Mouse (Mus musculus) embryonic facial prominence, embryonic 11.5 days (tissue): ENCODE measurements around the gene Fbxl18. TPM values are rescaled to one million over a fixed set of nuclear protein-coding genes. Genes with fewer than 3 reads are reported as not detected.

Experiments
- ATAC-seq: fragments of 200-750 bp; cut with Nextera tagmentation; replicated peaks from 2 replicates; pipeline ENCODE4 v1.8.0; 2017; ENCODE audit warnings: low read depth; ENCODE audit not compliant: insufficient number of reproducible peaks, low FRiP score, low TSS enrichment
- DNase-seq: peaks from one replicate; pipeline ENCODE4 v3.0.0-alpha.2; 2015; ENCODE audit warnings: low spot score
- H3K27ac ChIP-seq: fragments of 300-500 bp; sonication (generic); replicated peaks from 2 replicates; pipeline ENCODE4 v1.5.1; 2014; ENCODE audit warnings: mild to moderate bottlenecking, low read depth, low read length, control low read depth
- H3K27me3 ChIP-seq: fragments of 300-500 bp; sonication (generic); 2 replicates; pipeline ENCODE4 v1.6.1; 2014; ENCODE audit warnings: mild to moderate bottlenecking, low read length, moderate library complexity, mixed read lengths; ENCODE audit not compliant: control insufficient read depth, insufficient read depth
- H3K36me3 ChIP-seq: fragments of 300-500 bp; sonication (generic); replicated peaks from 2 replicates; pipeline ENCODE4 v1.6.1; 2014; ENCODE audit warnings: low read depth, mild to moderate bottlenecking, low read length, moderate library complexity, mixed read lengths; ENCODE audit not compliant: control insufficient read depth, insufficient read depth
- H3K4me1 ChIP-seq: fragments of 300-500 bp; sonication (generic); 2 replicates; pipeline ENCODE4 v1.6.1; 2014; ENCODE audit warnings: low read length, mixed read lengths; ENCODE audit not compliant: control insufficient read depth, insufficient read depth
- H3K4me2 ChIP-seq: fragments of 300-500 bp; sonication (generic); 2 replicates; pipeline ENCODE4 v1.6.1; 2014; ENCODE audit warnings: low read depth, mild to moderate bottlenecking, control low read depth, low read length, moderate library complexity
- H3K4me3 ChIP-seq: fragments of 300-500 bp; sonication (generic); 2 replicates; pipeline ENCODE4 v1.5.1; 2014; ENCODE audit warnings: low read depth, low read length, control low read depth
- H3K9ac ChIP-seq: fragments of 300-500 bp; sonication (generic); replicated peaks from 2 replicates; pipeline ENCODE4 v1.6.1; 2014; ENCODE audit warnings: mild to moderate bottlenecking, control low read depth, low read length
- H3K9me3 ChIP-seq: fragments of 300-500 bp; sonication (generic); replicated peaks from 2 replicates; pipeline ENCODE4 v1.6.1; 2016; ENCODE audit warnings: mild to moderate bottlenecking, low read length, inconsistent platforms, mixed read lengths; ENCODE audit not compliant: control insufficient read depth
- WGBS: fragments of 180-500 bp; shearing (Covaris S2); extraction: QIAGEN DNeasy Blood & Tissue Kit; methylation state at CpG from one replicate; pipeline ENCODE4 v1.1.7; 2014; 5-methylcytosine and 5-hydroxymethylcytosine counted together
- polyA plus RNA-seq: library from polyadenylated mRNA; unstranded; fragments of >200 nt; fragmentation: Nextera tagmentation; extraction: Ambion mirVana; gene quantifications from 2 replicates; pipeline ENCODE4 v1.2.1, GENCODE M21; 2014

Fbxl18 gene
- polyA plus RNA-seq, 1 experiment from 2014 or later, result 7.6 TPM

- ATAC-seq, result no peak
Measured at GRCm38 (mm10) chr5:142931241-142931745, 36.1 kb upstream of the Fbxl18 start.

GRCm38 (mm10) chr5:142929400-142929752 lies 34.2 kb upstream of the Fbxl18 start:
- Histone ChIP-seq H3K9ac (peak overlapping the region; percentile 50), H3K4me3 (peak overlapping the region; percentile 22), H3K4me2 (peak overlapping the region; percentile 53), H3K9me3 (no peaks in the 10 kb centered on the region), H3K36me3 (no peaks in the 10 kb centered on the region), H3K4me1 (peaks cover 7% of the 10 kb centered on the region; the same call in 1 of the 2 replicates), H3K27ac (no peak overlapping the region), H3K27me3 (no peaks in the 10 kb centered on the region)
- ATAC-seq, result no peak
- WGBS, result 17% methylated on average over 4 of the region's 4 CpGs
- no peak for DNase-seq

More at GRCm38 (mm10) chr5:142931241-142931745, 36.1 kb upstream of the Fbxl18 start:
- no peaks in the 10 kb centered on the region for H3K9me3 ChIP-seq
- 88% methylated on average over 9 of the region's 9 CpGs for WGBS
- H3K4me1 ChIP-seq, result peaks cover 7% of the 10 kb centered on the region; the same call in 1 of the 2 replicates
- no peak overlapping the region for H3K4me2 ChIP-seq
- no peak overlapping the region for H3K9ac ChIP-seq
- H3K36me3 ChIP-seq, result no peaks in the 10 kb centered on the region
- no peak overlapping the region for H3K27ac ChIP-seq
- H3K27me3 ChIP-seq, result no peaks in the 10 kb centered on the region
- no peak overlapping the region for H3K4me3 ChIP-seq
- DNase-seq, result no peak

- peak overlapping the region; percentile 22 for H3K4me3 ChIP-seq
- H3K4me1 ChIP-seq, result peaks cover 7% of the 10 kb centered on the region; the same call in 1 of the 2 replicates
- peak overlapping the region; percentile 50 for H3K9ac ChIP-seq
- no peaks in the 10 kb centered on the region for H3K36me3 ChIP-seq
- peak; percentile 77 for DNase-seq
- H3K9me3 ChIP-seq, result no peaks in the 10 kb centered on the region
- H3K27ac ChIP-seq, result no peak overlapping the region
- 3% methylated on average over 35 of the region's 35 CpGs for WGBS
- ATAC-seq, result no peak
- peak overlapping the region; percentile 53 for H3K4me2 ChIP-seq
- H3K27me3 ChIP-seq, result no peaks in the 10 kb centered on the region
Measured at GRCm38 (mm10) chr5:142928749-142929399, 33.7 kb upstream of the Fbxl18 start.

GRCm38 (mm10) chr5:142927341-142927930 lies 32.2 kb upstream of the Fbxl18 start:
- ATAC-seq, result no peak
- Histone ChIP-seq H3K27ac (no peak overlapping the region), H3K4me1 (peaks cover 7% of the 10 kb centered on the region; the same call in 1 of the 2 replicates), H3K9me3 (no peaks in the 10 kb centered on the region), H3K4me2 (no peak overlapping the region), H3K36me3 (no peaks in the 10 kb centered on the region), H3K27me3 (no peaks in the 10 kb centered on the region), H3K9ac (no peak overlapping the region), H3K4me3 (no peak overlapping the region)
- DNase-seq, result no peak
- WGBS, result 90% methylated on average over 12 of the region's 12 CpGs

DNA sequence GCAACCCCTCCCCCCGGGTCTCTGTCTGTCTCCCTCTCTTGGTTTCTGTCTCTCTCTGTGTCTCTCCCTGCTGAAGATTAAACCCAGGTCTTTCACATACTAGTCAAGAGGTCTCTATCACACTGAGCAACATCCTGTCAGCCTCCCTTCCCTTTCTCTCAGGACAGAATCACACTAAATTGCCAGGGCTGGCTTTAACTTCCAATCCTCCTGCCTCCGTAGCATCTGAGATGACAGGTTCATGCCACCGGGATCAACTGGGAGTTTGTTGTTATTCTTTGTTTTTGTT lies 31.7 kb upstream of the Fbxl18 start:
- ATAC-seq (no peak), DNase-seq (no peak)
- Histone ChIP-seq H3K27me3 (no peaks in the 10 kb centered on the region), H3K4me3 (no peak overlapping the region), H3K4me2 (no peak overlapping the region; the same call in 1 of the 2 replicates), H3K9ac (no peak overlapping the region), H3K4me1 (peaks cover 7% of the 10 kb centered on the region; the same call in 1 of the 2 replicates), H3K27ac (no peak overlapping the region), H3K36me3 (no peaks in the 10 kb centered on the region), H3K9me3 (no peaks in the 10 kb centered on the region)
- WGBS, result 41% methylated on average over 3 of the region's 3 CpGs

- Histone ChIP-seq H3K9me3 (no peaks in the 10 kb centered on the region), H3K4me3 (no peak overlapping the region), H3K27me3 (no peaks in the 10 kb centered on the region), H3K27ac (no peak overlapping the region; the same call in 1 of the 2 replicates), H3K36me3 (no peaks in the 10 kb centered on the region), H3K4me1 (peaks cover 7% of the 10 kb centered on the region; the same call in 1 of the 2 replicates), H3K9ac (peak overlapping the region; percentile 34), H3K4me2 (peak overlapping the region; percentile 21; the same call in 1 of the 2 replicates)
- ATAC-seq (no peak), DNase-seq (peak; percentile 63)
- WGBS, result 13% methylated on average over 12 of the region's 13 CpGs
Measured at GRCm38 (mm10) chr5:142926204-142926939, 31.2 kb upstream of the Fbxl18 start.

DNA sequence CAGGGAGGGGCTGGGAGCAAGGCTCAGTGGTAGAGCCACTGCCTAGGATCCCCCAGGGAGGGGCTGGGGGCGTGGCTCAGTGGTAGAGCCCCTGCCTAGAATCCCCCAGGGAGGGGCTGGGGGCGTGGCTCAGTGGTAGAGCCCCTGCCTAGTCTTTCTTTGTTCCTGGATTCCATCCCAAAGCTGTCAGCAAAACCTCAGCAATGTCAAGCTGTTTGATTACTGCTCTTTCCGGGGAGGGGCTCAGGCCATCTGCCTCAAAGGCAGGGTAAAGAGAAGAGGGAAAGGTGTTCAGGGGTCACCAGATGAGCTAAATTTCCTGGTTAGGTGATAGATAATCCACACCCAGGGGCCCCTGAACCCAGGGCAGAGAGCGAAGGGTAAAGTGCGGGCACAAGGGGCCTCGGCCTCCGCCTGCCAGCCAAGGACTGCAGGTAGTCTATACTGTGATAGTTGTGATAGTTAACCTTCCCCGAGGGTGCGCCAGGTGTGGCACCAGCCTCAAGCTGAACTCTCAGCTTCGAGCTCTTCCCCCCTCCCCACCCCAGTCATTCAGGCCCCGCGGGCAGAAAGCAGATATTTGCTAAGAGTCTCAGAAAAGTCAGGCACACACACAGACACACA lies 29.2 kb upstream of the Fbxl18 start:
- Histone ChIP-seq H3K4me1 (peaks cover 7% of the 10 kb centered on the region; the same call in 1 of the 2 replicates), H3K9ac (no peak overlapping the region), H3K4me3 (no peak overlapping the region), H3K27me3 (no peaks in the 10 kb centered on the region), H3K27ac (no peak overlapping the region), H3K4me2 (no peak overlapping the region), H3K9me3 (no peaks in the 10 kb centered on the region), H3K36me3 (no peaks in the 10 kb centered on the region)
- 83% methylated on average over 12 of the region's 12 CpGs for WGBS
- no peak for DNase-seq
- no peak for ATAC-seq
